ENCODE assay signal across 8 mouse cellular contexts in the genomic region with DNA sequence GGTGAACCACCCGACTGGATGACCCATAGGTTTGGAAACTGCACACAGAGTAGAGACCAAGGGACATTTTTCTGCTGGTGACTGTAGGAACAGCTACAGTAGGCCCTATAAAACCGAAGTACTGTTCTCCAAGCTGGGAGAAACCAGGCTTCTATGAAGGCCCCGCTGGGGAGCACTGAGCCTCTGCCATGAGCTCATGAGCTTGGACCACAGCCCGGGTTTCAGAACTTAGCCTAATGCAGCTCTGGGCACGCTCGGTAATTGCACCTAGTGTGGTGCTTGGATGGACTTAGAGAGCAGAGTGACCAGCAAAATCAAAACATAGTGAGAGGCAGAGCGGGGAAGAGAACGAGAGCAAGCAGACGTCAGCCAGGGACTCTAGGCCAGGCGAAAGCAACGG.
DNase-seq lines count a peak whose midpoint lies in the region; ATAC-seq and TF ChIP-seq lines count a peak whose summit lies in the region.

No protein-coding gene starts in this region.

- H3K27ac ChIP-seq in liver, adult 2 months (replicated peaks; ENCODE audit: insufficient read depth, low read depth, low read length) = peak overlapping the region; percentile 10
- H3K27ac ChIP-seq in cerebellum, adult 2 months (ENCODE audit: insufficient read depth, low read length) = peak overlapping the region; percentile 86
- H3K27ac ChIP-seq in neural tube, embryonic 15.5 days (replicated peaks) = peak overlapping the region; percentile 46; the same call in 1 of the 2 replicates

- ATAC-seq in neural tube, embryonic 15.5 days (ENCODE audit: low FRiP score) = no peak
- ATAC-seq in monocyte, adult 5-6 weeks (replicated peaks; ENCODE audit: insufficient number of reproducible peaks, low FRiP score, low TSS enrichment, poor library complexity, severe bottlenecking) = no peak

- no peaks in the 10 kb centered on the region for H3K36me3 ChIP-seq in liver, adult 2 months (ENCODE audit: control insufficient read depth, insufficient read depth, low read length)
- no peaks in the 10 kb centered on the region for H3K36me3 ChIP-seq in neural tube, embryonic 15.5 days

- WGBS in liver, adult 2 months = 76% methylated on average over 11 of the region's 11 CpGs
- WGBS in cerebellum, adult 2 months = 7% methylated on average over 11 of the region's 11 CpGs
- 89% methylated on average over 11 of the region's 11 CpGs for WGBS in neural tube, embryonic 15.5 days

- no peak overlapping the region for H3K9ac ChIP-seq in liver, adult 2 months (ENCODE audit: low read depth, low read length)
- no peak overlapping the region for H3K9ac ChIP-seq in neural tube, embryonic 15.5 days (replicated peaks)

- H3K79me2 ChIP-seq in liver, adult 2 months (ENCODE audit: control insufficient read depth, insufficient read depth, low read length) = peaks cover 11% of the 10 kb centered on the region; the same call in 1 of the 2 replicates

- TF ChIP-seq POLR2A in liver, adult 2 months (IDR thresholded peaks at IDR 0.05; ENCODE audit: extremely low read depth, insufficient read depth, low read length) = no peak
- TF ChIP-seq POLR2A in cerebellum, adult 2 months (IDR thresholded peaks at IDR 0.05; ENCODE audit: borderline replicate concordance, insufficient read depth, low read length) = no peak

- H3K4me3 ChIP-seq in liver, adult 2 months (ENCODE audit: insufficient read depth, low read depth, low read length) = no peak overlapping the region
- peak overlapping the region; percentile 10 for H3K4me3 ChIP-seq in cerebellum, adult 2 months (replicated peaks; ENCODE audit: insufficient read depth, low read depth, low read length)
- H3K4me3 ChIP-seq in neural tube, embryonic 15.5 days (replicated peaks) = no peak overlapping the region

- no peak for TF ChIP-seq CTCF in liver, adult 2 months (IDR thresholded peaks at IDR 0.05; ENCODE audit: low read depth, low read length)
- peak; percentile 1; the same call in 1 of the 2 replicates for TF ChIP-seq CTCF in cerebellum, adult 2 months (IDR thresholded peaks at IDR 0.05; ENCODE audit: borderline replicate concordance, insufficient read depth, low read depth, low read length)

- peaks cover 6% of the 10 kb centered on the region; the same call in 1 of the 2 replicates for H3K4me1 ChIP-seq in liver, adult 2 months (ENCODE audit: control insufficient read depth, insufficient read depth, low read length)
- H3K4me1 ChIP-seq in cerebellum, adult 2 months (ENCODE audit: control insufficient read depth, insufficient read depth, low read length) = peaks cover 54% of the 10 kb centered on the region
- H3K4me1 ChIP-seq in neural tube, embryonic 15.5 days = peaks cover 51% of the 10 kb centered on the region

- H3K4me2 ChIP-seq in neural tube, embryonic 15.5 days = no peak overlapping the region

- H3K27me3 ChIP-seq in liver, adult 2 months (ENCODE audit: control insufficient read depth, insufficient read depth, low read length) = no peaks in the 10 kb centered on the region
- H3K27me3 ChIP-seq in cerebellum, adult 2 months (ENCODE audit: control insufficient read depth, insufficient read depth, low read length) = no peaks in the 10 kb centered on the region
- no peaks in the 10 kb centered on the region for H3K27me3 ChIP-seq in neural tube, embryonic 15.5 days (replicated peaks)

- H3K9me3 ChIP-seq in neural tube, embryonic 15.5 days (replicated peaks) = no peaks in the 10 kb centered on the region

- no peak for DNase-seq in liver, adult 2 months (ENCODE audit: extremely low read depth, low read depth, low spot score)
- no peak for DNase-seq in liver
- peak; percentile 91 to 95 for DNase-seq in cerebellum, adult 2 months
- peak; percentile 60 for DNase-seq in gastrocnemius, postnatal 25 days
- DNase-seq in kidney, postnatal 25 days = peak; percentile 39 to 59
- DNase-seq in spleen, postnatal 14 days (ENCODE audit: low spot score in 2 of 2) = no peak

Comparison
In these comparisons a context has a peak if more than half of its experiments do, and no peak if none do; other contexts are left out.
1. DNase-seq: peak in cerebellum, adult 2 months (2 of 2), gastrocnemius, postnatal 25 days (single experiment) and kidney, postnatal 25 days (2 of 2); none in liver, adult 2 months (single experiment), liver (single experiment) and spleen, postnatal 14 days (0 of 2).
2. H3K27ac ChIP-seq: peak in every context shown above with its lines; median percentile 86 in cerebellum, adult 2 months; 46 in neural tube, embryonic 15.5 days; 10 in liver, adult 2 months.